Mouse (Mus musculus): ENCODE measurements around the gene Gm340.

Gm340 gene

DNA sequence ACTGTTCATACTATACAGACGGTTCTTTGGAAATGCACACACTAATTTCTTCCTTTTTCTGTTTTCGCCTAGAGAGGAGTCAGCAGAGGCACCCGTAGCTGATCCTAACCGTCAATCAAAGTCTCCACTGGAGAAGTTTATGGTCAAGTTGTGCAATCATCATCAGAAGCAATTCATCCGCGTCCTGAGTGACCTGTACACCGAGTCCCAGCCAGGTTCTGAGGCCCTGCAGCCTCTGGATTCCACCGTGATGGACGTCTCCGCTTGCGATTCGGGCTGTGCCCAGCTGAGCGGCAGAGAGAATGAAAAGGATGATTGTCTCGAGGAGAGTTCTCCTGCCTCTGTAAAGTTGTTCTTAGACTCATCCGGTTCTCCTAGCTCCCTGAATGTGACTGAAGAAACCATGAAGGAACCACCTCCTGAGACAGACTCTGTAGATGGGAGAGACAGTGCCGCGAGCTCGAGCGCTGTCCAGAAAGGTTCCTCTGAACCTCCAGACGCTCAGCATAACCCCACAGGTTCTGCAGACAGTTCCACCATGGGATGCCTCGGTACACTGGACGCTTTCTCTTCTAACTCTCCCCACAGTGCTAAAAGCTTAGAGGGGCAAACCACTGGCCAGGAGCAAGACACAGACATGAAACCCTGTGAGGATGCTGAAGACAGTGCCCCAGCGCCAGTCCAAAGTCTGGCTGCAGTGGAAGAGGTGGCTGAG lies at the start of gene Gm340:
Gene Gm340, plus strand, starts transcription at position 665 of the 715 bp plus-strand sequence.
- no peak for DNase-seq (ENCODE audit: low read depth in 2 of 2, low spot score in 2 of 2)

GRCm38 (mm10) chr19:41534021-41534420 lies 48.1 kb upstream of the Gm340 start:
- no peak for DNase-seq (ENCODE audit: low read depth in 2 of 2, low spot score in 2 of 2)

DNA sequence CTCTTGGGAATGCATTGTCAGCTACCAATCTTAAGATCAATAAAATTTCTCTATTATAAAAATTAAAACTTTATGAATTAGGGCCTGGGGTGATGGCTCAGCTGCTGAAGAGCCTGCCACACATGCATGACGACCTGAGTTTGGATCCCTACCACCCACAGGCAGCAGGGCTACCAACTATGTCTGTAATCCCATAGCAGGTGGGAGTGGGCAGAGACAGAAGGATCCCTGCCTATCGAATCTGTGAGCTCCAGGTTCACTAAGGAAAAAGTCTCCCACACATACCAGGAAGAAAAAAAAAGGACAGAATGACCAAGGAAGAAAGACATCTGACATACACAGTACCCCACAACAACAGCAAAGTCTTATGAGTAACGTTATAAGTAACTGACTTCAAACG lies 25.2 kb upstream of the Gm340 start:
- no peak for DNase-seq (ENCODE audit: low read depth in 2 of 2, low spot score in 2 of 2)

DNA sequence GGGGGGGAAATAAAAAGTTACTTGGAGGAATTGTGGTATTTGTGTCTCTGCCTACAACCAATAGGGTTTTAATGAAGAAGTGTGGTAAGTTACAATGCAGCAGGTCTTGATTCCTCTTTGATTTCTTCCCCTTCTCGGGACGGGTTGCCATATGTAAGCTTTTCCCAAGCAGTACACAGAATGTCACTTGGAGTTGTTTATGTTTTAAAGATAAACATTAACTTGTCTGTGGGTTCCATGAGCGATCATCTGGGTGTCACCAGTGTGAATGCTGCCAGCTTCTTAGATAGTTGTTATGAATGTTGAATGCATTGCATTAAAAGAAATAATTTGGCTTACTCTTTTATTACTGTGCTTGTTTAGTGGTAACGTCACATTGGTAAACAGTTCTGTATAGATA lies 24.7 kb upstream of the Gm340 start:
- DNase-seq (ENCODE audit: low read depth in 2 of 2, low spot score in 2 of 2): no peak

DNA sequence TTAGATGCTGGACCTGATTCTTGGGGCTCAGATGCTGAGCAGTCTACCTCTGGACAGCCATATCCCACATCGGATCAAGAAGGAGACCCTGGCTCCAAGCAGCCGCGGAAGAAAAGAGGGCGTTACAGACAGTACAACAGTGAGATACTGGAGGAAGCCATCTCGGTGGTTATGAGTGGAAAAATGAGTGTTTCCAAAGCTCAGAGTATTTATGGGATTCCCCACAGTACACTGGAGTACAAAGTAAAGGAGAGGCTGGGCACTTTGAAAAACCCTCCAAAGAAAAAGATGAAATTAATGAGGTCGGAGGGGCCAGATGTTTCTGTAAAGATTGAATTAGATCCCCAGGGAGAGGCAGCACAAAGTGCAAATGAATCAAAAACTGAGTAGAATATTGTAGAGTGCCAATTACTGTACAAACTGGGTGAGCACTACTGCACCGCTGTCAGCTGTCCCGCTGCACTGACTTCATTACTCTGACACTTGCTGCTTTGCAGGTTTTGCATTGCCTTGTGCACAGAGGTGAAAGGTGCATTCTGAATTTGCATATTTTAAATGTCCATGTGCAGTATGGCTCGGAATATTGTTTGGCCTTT lies 23.2 kb upstream of the Gm340 start:
- DNase-seq (ENCODE audit: low read depth in 2 of 2, low spot score in 2 of 2): no peak

- DNase-seq (ENCODE audit: low read depth in 2 of 2, low spot score in 2 of 2): no peak
Measured at GRCm38 (mm10) chr19:41560856-41561255, 21.3 kb upstream of the Gm340 start.

- no peak for DNase-seq (ENCODE audit: low read depth in 2 of 2, low spot score in 2 of 2)
Measured at GRCm38 (mm10) chr19:41568791-41569190, 13.4 kb upstream of the Gm340 start.

DNA sequence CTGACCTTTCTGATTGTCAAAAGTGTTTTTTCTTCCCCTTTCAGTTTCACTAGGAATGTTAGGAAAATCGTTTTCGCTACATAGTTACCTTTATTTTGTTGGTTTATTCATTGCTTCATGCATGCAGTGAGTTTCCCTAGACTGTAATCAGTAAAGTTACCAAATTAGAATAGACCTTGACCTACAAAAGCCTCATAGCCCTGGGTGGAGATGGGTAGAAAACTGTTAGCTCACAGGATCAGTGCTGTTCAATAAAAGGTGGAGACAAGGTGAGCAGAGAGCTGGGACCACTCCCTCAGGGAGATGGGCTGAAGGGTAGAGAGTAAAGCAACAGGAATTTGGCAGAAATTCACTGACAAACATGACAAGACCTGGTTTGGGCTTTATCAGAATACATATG lies 8.5 kb upstream of the Gm340 start:
- no peak for DNase-seq (ENCODE audit: low read depth in 2 of 2, low spot score in 2 of 2)

GRCm38 (mm10) chr19:41577576-41577975 lies 4.6 kb upstream of the Gm340 start:
- no peak for DNase-seq (ENCODE audit: low read depth in 2 of 2, low spot score in 2 of 2)

DNA sequence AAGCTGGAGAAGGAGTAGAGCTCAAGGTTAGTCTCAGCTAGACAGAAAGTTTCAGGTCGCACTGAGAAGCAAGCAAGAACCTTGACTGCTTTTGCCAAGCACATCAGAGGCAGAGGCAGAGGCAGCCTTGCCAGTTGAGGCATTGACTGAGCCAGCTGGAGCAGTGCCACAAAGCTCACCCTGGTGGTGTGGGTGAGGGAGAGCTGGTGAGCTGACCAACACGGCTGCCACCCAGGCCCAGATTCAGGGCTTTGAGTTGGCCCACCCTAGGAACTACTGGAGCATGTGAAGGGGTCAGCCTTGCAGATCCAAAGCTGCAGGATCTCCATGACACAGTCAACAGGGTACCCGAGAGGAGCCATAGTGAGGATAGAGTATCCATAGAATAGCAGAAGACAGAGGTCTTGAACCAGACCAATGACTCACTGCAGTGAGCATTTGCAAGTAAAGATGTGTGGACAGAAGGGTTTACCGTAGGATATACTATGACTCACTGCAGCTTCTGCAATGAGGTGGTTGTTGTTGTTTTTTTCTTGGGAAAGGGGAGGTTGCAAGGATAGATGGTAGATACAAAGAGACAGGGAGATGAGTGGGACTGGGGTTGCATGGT lies 2.8 kb upstream of the Gm340 start:
- no peak for DNase-seq (ENCODE audit: low read depth in 2 of 2, low spot score in 2 of 2)

- DNase-seq (ENCODE audit: low read depth in 2 of 2, low spot score in 2 of 2): no peak
Measured at GRCm38 (mm10) chr19:41582918-41583514, 846 bp downstream of the Gm340 start.

DNA sequence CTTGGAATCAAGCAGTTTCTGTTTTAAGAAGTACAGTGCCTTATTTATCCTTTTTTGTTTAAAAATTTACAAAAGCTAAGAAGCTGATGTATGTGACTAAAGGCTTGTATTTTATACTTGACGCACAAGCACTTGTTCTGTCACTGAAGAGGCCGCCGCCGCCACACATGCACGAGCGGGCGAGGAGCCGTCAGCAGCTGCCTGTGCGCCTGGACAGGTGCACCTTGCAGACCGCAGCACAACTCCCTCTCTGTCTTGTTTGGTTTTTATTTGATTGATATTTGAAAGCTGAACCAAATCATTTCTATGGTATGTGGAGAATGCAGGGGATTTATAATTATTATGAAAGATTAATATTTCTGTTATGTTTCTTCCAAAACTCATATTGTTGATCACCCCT lies 4.6 kb downstream of the Gm340 start:
- DNase-seq (ENCODE audit: low read depth in 2 of 2, low spot score in 2 of 2): no peak

GRCm38 (mm10) chr19:41587431-41588222 lies 5.5 kb downstream of the Gm340 start:
- no peak for DNase-seq (ENCODE audit: low read depth in 2 of 2, low spot score in 2 of 2)

- no peak for DNase-seq (ENCODE audit: low read depth in 2 of 2, low spot score in 2 of 2)
Measured at GRCm38 (mm10) chr19:41589026-41589425, 6.9 kb downstream of the Gm340 start.

DNA sequence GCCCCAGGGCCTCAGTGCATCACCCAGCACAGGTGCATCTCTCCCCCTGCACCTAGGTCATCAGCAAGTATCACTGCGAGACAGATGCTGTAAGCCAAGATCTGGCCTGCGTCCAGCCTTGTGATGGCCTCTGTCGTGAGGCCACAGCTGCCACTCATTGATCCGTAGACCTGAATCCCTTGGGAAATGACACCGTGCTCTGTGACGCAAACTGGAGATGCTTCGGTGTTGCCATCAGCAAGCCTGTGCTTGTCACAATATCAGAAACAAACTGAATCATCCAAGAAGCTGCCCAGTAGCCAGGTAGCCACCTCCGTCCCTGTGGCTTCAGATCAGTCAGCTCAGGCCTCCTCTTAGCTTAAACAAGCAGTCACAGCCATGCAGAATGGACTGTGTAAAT lies 7.5 kb downstream of the Gm340 start:
- no peak for DNase-seq (ENCODE audit: low read depth in 2 of 2, low spot score in 2 of 2)

- no peak for DNase-seq (ENCODE audit: low read depth in 2 of 2, low spot score in 2 of 2)
Measured at GRCm38 (mm10) chr19:41591808-41592207, 9.6 kb downstream of the Gm340 start.

DNA sequence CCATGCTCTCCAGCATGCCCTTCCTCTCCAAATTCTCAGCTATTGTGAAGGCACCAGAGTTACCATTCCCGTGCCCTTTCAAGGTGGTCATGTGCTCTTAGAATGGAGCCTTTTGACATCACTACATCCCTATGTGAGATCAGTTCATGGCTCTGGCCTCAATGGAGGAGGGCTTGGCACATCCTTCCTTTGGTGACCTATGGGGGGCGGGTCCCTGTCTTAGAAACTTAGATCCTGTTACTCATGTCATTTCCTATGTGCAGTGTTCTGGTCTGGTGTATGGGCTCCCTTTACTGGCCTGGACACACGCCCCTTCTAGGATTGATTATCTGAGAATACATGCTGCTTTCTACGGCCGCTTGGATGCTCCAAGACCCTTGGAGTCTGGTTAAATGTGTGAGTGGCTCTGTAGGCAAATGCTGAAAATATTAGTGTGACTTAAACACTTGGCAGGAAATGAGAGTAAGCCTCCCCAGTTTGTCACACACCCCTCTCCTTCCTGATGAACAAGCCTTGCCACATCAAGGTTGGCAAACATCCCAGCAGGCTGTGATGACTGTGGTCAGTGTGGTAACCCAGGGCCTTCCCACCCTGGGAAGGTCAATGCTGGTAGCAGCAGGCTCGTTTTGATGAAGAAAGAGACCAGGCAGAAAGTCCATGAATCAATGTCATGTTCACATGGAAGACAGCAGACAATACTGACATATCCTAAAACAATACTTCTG lies 15.2 kb downstream of the Gm340 start:
- no peak for DNase-seq (ENCODE audit: low read depth in 2 of 2, low spot score in 2 of 2)

DNA sequence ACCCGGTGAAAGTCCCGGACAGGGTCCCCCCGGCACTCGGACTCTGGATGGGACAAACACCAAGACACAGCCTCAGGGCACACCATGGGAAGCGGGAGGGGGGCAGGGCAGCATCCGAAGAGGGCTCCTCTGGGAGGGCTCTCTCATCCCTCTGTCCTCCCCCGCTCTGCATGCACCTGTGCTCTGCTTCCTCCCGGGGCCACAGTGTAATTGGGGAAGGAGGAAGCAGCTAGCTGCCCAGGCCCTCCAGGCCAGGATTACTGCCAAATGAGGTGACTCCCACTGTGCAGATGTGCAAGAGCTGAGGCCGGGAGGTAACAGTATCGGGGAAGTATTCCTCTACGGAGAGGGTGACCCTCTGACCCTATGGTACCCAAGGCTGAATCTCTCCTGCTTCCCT lies 18.5 kb downstream of the Gm340 start:
- DNase-seq (ENCODE audit: low read depth in 2 of 2, low spot score in 2 of 2): no peak

DNA sequence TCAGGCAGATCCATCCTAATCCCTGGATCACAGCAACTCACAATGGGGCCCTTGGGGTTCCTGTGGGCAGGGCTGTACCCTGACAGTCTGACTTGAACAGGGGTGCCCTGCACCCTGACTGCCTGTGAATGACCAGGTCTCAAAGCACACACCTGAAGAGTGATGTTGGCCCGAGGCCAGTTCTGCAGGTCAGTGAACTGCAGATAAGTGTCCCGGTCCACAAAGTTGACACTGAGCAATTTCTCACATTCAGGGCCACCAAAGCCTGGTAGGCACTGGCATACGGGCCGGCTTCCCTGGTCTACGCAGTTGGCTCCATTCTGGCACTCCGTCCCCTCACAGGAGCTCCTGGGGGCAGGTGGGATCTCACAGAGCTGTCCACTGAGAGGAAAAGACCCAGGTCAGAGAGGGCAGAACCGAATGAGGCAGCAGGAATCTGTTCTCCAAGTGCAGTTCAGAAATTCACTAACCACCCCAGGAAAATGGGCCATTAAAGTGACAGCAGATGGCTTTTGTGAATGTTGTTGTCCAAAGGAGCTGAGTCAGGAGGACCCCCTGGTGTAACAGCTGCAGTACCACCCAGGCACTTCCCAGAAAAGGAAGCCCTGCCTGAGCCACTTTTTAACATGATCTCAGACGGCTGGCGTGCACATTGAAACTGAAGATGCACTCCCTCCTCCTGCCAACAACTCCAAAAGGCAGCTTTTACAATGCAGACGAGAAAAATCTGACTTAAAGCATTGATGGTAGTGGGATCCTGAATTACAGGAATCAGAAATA lies 24.2 kb downstream of the Gm340 start:
- DNase-seq (ENCODE audit: low read depth in 2 of 2, low spot score in 2 of 2): no peak

DNA sequence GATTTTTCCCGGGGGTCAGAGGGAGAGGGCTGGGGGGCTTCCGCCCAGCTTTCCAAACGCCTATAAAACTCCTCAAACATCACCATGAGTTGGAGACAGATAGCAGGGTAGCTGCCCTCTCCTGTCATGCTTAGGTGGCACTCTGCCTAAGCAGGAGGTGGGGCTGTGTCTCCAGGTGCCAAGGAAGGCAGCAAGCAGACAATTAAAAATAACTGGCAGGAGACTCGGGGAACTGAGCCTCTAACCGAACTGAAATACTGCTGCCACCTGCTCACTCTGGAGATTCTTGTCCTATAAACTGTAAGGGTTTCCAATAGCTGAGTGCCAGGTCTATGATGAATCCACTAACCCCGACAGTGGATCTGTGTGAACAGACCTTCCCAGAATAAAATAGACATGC lies 29.5 kb downstream of the Gm340 start:
- no peak for DNase-seq (ENCODE audit: low read depth in 2 of 2, low spot score in 2 of 2)

Measured in CD8-positive naive resting alpha-beta T cell, adult 2 months (primary cell).